24 mouse cellular contexts compared by ENCODE assay signal in genomic region chr10:80237020-80237419, GRCm38 (mm10).
"Had no signal": no experiment of that assay in that cellular context is flagged by ENCODE, and none has a peak within 500 bp of the region (broad histone marks: within the 10 kb centered on the region; RNA-seq: fewer than 3 reads in every experiment).

No protein-coding gene starts in this region.

- H3K4me2 ChIP-seq: heart, embryonic 11.5 days; heart, embryonic 13.5 days; heart, embryonic 15.5 days; hindbrain, embryonic 13.5 days; hindbrain, embryonic 15.5 days; kidney, embryonic 15.5 days; limb, embryonic 13.5 days; limb, embryonic 15.5 days had no signal

- H3K27me3 ChIP-seq: heart, embryonic 13.5 days; heart, embryonic 15.5 days; hindbrain, embryonic 13.5 days; hindbrain, embryonic 15.5 days; kidney, embryonic 15.5 days; limb, embryonic 13.5 days; limb, embryonic 15.5 days had no signal

- H3K27ac ChIP-seq: gastrocnemius, adult 2 months; heart, adult 2 months; heart, embryonic 13.5 days; heart, embryonic 15.5 days; hindbrain, embryonic 13.5 days; hindbrain, embryonic 15.5 days; hindbrain, postnatal 0 days; kidney, embryonic 15.5 days; kidney, postnatal 0 days; limb, embryonic 13.5 days; limb, embryonic 15.5 days had no signal

- H3K9me3 ChIP-seq: heart, embryonic 13.5 days; heart, embryonic 15.5 days; hindbrain, embryonic 13.5 days; hindbrain, embryonic 15.5 days; kidney, embryonic 15.5 days; limb, embryonic 13.5 days; limb, embryonic 15.5 days had no signal

- ATAC-seq: hindbrain, postnatal 0 days; intestine, embryonic 16.5 days had no signal

- H3K9ac ChIP-seq: heart, embryonic 13.5 days; heart, embryonic 15.5 days; hindbrain, embryonic 15.5 days; kidney, embryonic 15.5 days; limb, embryonic 13.5 days; limb, embryonic 15.5 days had no signal

- DNase-seq: gastrocnemius, adult 2 months; gastrocnemius, postnatal 14 days; gastrocnemius, postnatal 36 days; heart, adult 11 months; heart, adult 2 months; heart, postnatal 14 days; heart, postnatal 36 days; kidney, adult 18-20 months; kidney, adult 8-10 months; kidney, postnatal 14 days; layer of hippocampus, adult 9-11 months; layer of hippocampus, postnatal 36 days; left cerebral cortex, postnatal 4 days had no signal

- H3K4me3 ChIP-seq: gastrocnemius, adult 2 months; heart, adult 2 months; heart, embryonic 13.5 days; heart, embryonic 15.5 days; hindbrain, embryonic 13.5 days; hindbrain, embryonic 15.5 days; kidney, embryonic 15.5 days; limb, embryonic 13.5 days; limb, embryonic 15.5 days had no signal
